Comparison of ENCODE assay signal across 9 mouse cellular contexts in the genomic region with DNA sequence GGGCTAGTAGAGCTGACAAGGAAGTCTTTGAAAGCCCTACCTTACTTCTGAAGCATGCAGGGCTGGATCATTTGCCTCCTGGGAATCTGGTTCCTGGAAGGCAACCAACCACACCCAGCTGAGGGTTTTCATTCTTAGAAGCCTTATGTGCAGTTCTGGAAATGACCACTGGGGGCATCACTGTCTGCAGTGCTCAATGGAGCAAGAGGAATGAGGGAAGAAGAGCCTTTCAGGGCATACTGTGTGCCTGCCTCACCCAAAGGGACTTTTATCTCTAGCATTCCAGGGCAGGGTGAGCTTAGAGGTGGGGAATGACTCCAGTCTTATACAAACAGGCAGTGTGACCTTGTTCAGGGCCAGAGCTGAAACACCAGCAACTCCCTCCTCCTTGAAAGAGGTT. TPM values are rescaled to one million over a fixed set of nuclear protein-coding genes. Genes with fewer than 3 reads are reported as not detected.
DNase-seq lines count a peak whose midpoint lies in the region; ATAC-seq and TF ChIP-seq lines count a peak whose summit lies in the region.
"Had no signal": no experiment of that assay in that cellular context is flagged by ENCODE, and none has a peak within 500 bp of the region (broad histone marks: within the 10 kb centered on the region; RNA-seq: fewer than 3 reads in every experiment).

No protein-coding gene starts in this region.

- no peak overlapping the region for H3K27ac ChIP-seq in heart, adult 2 months
- H3K27ac ChIP-seq in heart, embryonic 10.5 days = no peak overlapping the region
- no peak overlapping the region for H3K27ac ChIP-seq in MEL (ENCODE audit: control insufficient read depth, low read depth, low read length)
- H3K27ac ChIP-seq in cerebellum, adult 2 months (ENCODE audit: insufficient read depth, low read length) = no peak overlapping the region
- H3K27ac ChIP-seq in stomach, embryonic 15.5 days = no peak overlapping the region
- H3K27ac ChIP-seq: macrophage had no signal

- peak; percentile 89 for TF ChIP-seq CTCF in heart, adult 2 months (IDR thresholded peaks at IDR 0.05)
- TF ChIP-seq CTCF in MEL (IDR thresholded peaks at IDR 0.05 in 2 of 3, conservative IDR thresholded peaks at IDR 0.05 in 1 of 3; ENCODE audit: control insufficient read depth in 1 of 3, insufficient read depth in 1 of 3, low read depth in 2 of 3, low read length in 3 of 3, poor library complexity in 1 of 3, severe bottlenecking in 1 of 3) = peak; percentile 51 to 93 (median 67); a peak in 5 of 6 replicates
- peak; percentile 78 for TF ChIP-seq CTCF in cerebellum, adult 2 months (IDR thresholded peaks at IDR 0.05; ENCODE audit: borderline replicate concordance, insufficient read depth, low read depth, low read length)

- no peak for TF ChIP-seq EP300 in heart, adult 2 months (IDR thresholded peaks at IDR 0.05; ENCODE audit: insufficient read depth, low read depth, low read length)
- no peak for TF ChIP-seq EP300 in MEL (IDR thresholded peaks at IDR 0.05; ENCODE audit: low read depth in 1 of 2, low read length in 2 of 2)

- no peak overlapping the region for H3K4me2 ChIP-seq in stomach, embryonic 15.5 days

- intact Hi-C loops in heart, adult 2 months (cut with DNase I) = no loop called here

- no peaks in the 10 kb centered on the region for H3K9me3 ChIP-seq in heart, embryonic 10.5 days
- no peaks in the 10 kb centered on the region for H3K9me3 ChIP-seq in MEL (replicated peaks; ENCODE audit: insufficient read depth, low read length)
- H3K9me3 ChIP-seq in stomach, embryonic 15.5 days = no peaks in the 10 kb centered on the region

- no peaks in the 10 kb centered on the region; the same call in 1 of the 2 replicates for H3K27me3 ChIP-seq in heart, adult 2 months (ENCODE audit: control insufficient read depth, insufficient read depth, low read length)
- H3K27me3 ChIP-seq in heart, embryonic 10.5 days (ENCODE audit: insufficient read depth, poor library complexity, severe bottlenecking) = 0 out of 2 replicates have a peak, but pooled peaks cover 4% of the 10 kb centered on the region
- peaks cover 2 to 4% of the 10 kb centered on the region in 2 experiments; a peak in 2 of 4 replicates for H3K27me3 ChIP-seq in MEL (ENCODE audit: control insufficient read depth in 1 of 2, insufficient read depth in 2 of 2, low read length in 2 of 2)
- no peaks in the 10 kb centered on the region for H3K27me3 ChIP-seq in cerebellum, adult 2 months (ENCODE audit: control insufficient read depth, insufficient read depth, low read length)
- H3K27me3 ChIP-seq in stomach, embryonic 15.5 days (replicated peaks) = no peaks in the 10 kb centered on the region

- no peak for TF ChIP-seq POLR2A in heart, adult 2 months (IDR thresholded peaks at IDR 0.05; ENCODE audit: insufficient read depth, low read depth, low read length)
- TF ChIP-seq POLR2A in MEL (IDR thresholded peaks at IDR 0.05; ENCODE audit: control insufficient read depth in 1 of 2, insufficient read depth in 1 of 2, low read depth in 1 of 2, low read length in 2 of 2, poor library complexity in 1 of 2) = no peak
- no peak for TF ChIP-seq POLR2A in cerebellum, adult 2 months (IDR thresholded peaks at IDR 0.05; ENCODE audit: borderline replicate concordance, insufficient read depth, low read length)

- peak; percentile 48 to 66 for DNase-seq in heart, adult 2 months
- DNase-seq in heart, embryonic 10.5 days (ENCODE audit: low spot score) = no peak
- DNase-seq in MEL (ENCODE audit: low read depth, low spot score) = peak; percentile 59
- DNase-seq in cerebellum, adult 2 months = peak; percentile 31 to 59
- peak; percentile 21 for DNase-seq in gastrocnemius, postnatal 25 days
- DNase-seq in layer of hippocampus, adult 9-11 months = peak; percentile 28

- H3K9ac ChIP-seq in heart, adult 2 months (ENCODE audit: low read depth, low read length) = no peak overlapping the region
- no peak overlapping the region for H3K9ac ChIP-seq in MEL (ENCODE audit: control insufficient read depth, low read depth, low read length, poor library complexity, severe bottlenecking)
- H3K9ac ChIP-seq in stomach, embryonic 15.5 days = no peak overlapping the region

- ATAC-seq in megakaryocyte-erythroid progenitor cell, adult 5-6 weeks (replicated peaks; ENCODE audit: low FRiP score, low TSS enrichment, poor library complexity, severe bottlenecking) = peak; percentile 34; the same call in 1 of the 2 replicates
- peak; percentile 63; the same call in 1 of the 2 replicates for ATAC-seq in stomach, embryonic 15.5 days (ENCODE audit: insufficient read depth, low FRiP score, low read depth)

- H3K79me2 ChIP-seq in heart, adult 2 months (replicated peaks; ENCODE audit: control insufficient read depth, insufficient read depth, low read length) = no peaks in the 10 kb centered on the region
- no peaks in the 10 kb centered on the region for H3K79me2 ChIP-seq in MEL (ENCODE audit: control insufficient read depth, insufficient read depth, low read length, poor library complexity)

- H3K4me1 ChIP-seq in heart, adult 2 months (ENCODE audit: control insufficient read depth, insufficient read depth, low read length) = no peaks in the 10 kb centered on the region; the same call in 1 of the 2 replicates
- H3K4me1 ChIP-seq in heart, embryonic 10.5 days = no peaks in the 10 kb centered on the region
- no peaks in the 10 kb centered on the region for H3K4me1 ChIP-seq in MEL (ENCODE audit: control insufficient read depth in 1 of 2, insufficient read depth in 2 of 2, low read length in 2 of 2)
- H3K4me1 ChIP-seq in cerebellum, adult 2 months (ENCODE audit: control insufficient read depth, insufficient read depth, low read length) = no peaks in the 10 kb centered on the region
- no peaks in the 10 kb centered on the region for H3K4me1 ChIP-seq in stomach, embryonic 15.5 days

- peak; percentile 35 for TF ChIP-seq RAD21 in MEL (IDR thresholded peaks at IDR 0.05; ENCODE audit: low read depth, low read length)

- H3K36me3 ChIP-seq in heart, adult 2 months (ENCODE audit: control insufficient read depth, insufficient read depth, low read length) = no peaks in the 10 kb centered on the region
- no peaks in the 10 kb centered on the region for H3K36me3 ChIP-seq in heart, embryonic 10.5 days
- H3K36me3 ChIP-seq in MEL (ENCODE audit: control insufficient read depth in 1 of 2, insufficient read depth in 2 of 2, low read length in 2 of 2) = no peaks in the 10 kb centered on the region
- H3K36me3 ChIP-seq in stomach, embryonic 15.5 days = no peaks in the 10 kb centered on the region

- H3K4me3 ChIP-seq in heart, adult 2 months = no peak overlapping the region
- H3K4me3 ChIP-seq in heart, embryonic 10.5 days = no peak overlapping the region
- no peak overlapping the region for H3K4me3 ChIP-seq in MEL (ENCODE audit: control insufficient read depth in 1 of 2, insufficient read depth in 1 of 2, low read depth in 2 of 2, low read length in 2 of 2)
- H3K4me3 ChIP-seq in cerebellum, adult 2 months (replicated peaks; ENCODE audit: insufficient read depth, low read depth, low read length) = no peak overlapping the region
- no peak overlapping the region for H3K4me3 ChIP-seq in stomach, embryonic 15.5 days (replicated peaks)

RNA-seq across cellular contexts. Expression of gene Obp2a, which starts 5.2 kb away (rescaled TPM):
- total RNA-seq in heart, adult 2 months (2021) = not detected
- polyA plus RNA-seq in heart, adult 2 months (2012; rRNA removed) = not detected in 2 replicates
- not detected in 2 replicates for polyA plus RNA-seq in heart, embryonic 10.5 days (2016; fragmentation: Nextera tagmentation; extraction: Ambion mirVana)
- total RNA-seq in MEL (2012; rRNA removed) = not detected in 2 replicates
- polyA plus RNA-seq in MEL (2012; ENCODE audit: insufficient read depth in 1 of 2, insufficient read length in 2 of 2, low read depth in 1 of 2, low replicate concordance in 2 of 2, missing spikeins in 1 of 2) = not detected
- polyA plus RNA-seq in cerebellum, adult 2 months (2012; rRNA removed) = not detected in 2 replicates
- total RNA-seq in gastrocnemius, postnatal 25 days (2021) = not detected
- total RNA-seq in megakaryocyte-erythroid progenitor cell, adult 5-6 weeks (2014; fragmentation: Nextera tagmentation) = not detected in 2 replicates
- total RNA-seq in megakaryocyte-erythroid progenitor cell, adult 5-6 weeks (2017) = not detected in 2 replicates
- polyA plus RNA-seq in stomach, embryonic 15.5 days (2015; fragmentation: Nextera tagmentation; extraction: Ambion mirVana) = not detected in 2 replicates
- polyA plus RNA-seq: macrophage had no signal

RNA-seq across cellular contexts. Expression of gene Bmyc, which starts 11.9 kb away (rescaled TPM):
- total RNA-seq in heart, adult 2 months (2021) = 10 to 100 TPM; 12.7 to 14.8 TPM
- polyA plus RNA-seq in heart, adult 2 months (2012; rRNA removed) = 11.9 and 21.2 TPM in 2 replicates
- polyA plus RNA-seq in heart, embryonic 10.5 days (2016; fragmentation: Nextera tagmentation; extraction: Ambion mirVana) = 53.4 and 65.8 TPM in 2 replicates
- total RNA-seq in MEL (2012; rRNA removed) = not detected in 2 replicates
- not detected for polyA plus RNA-seq in MEL (2012; ENCODE audit: insufficient read depth in 1 of 2, insufficient read length in 2 of 2, low read depth in 1 of 2, low replicate concordance in 2 of 2, missing spikeins in 1 of 2)
- 99.5 and 101 TPM in 2 replicates for polyA plus RNA-seq in cerebellum, adult 2 months (2012; rRNA removed)
- 10 to 100 TPM in 1 of 2 experiments, 1 to 10 TPM in 1; 8.4 to 11.2 TPM for total RNA-seq in gastrocnemius, postnatal 25 days (2021)
- 2.8 and 7.9 TPM in 2 replicates for total RNA-seq in megakaryocyte-erythroid progenitor cell, adult 5-6 weeks (2014; fragmentation: Nextera tagmentation)
- total RNA-seq in megakaryocyte-erythroid progenitor cell, adult 5-6 weeks (2017) = 2.4 and 2.5 TPM in 2 replicates
- 79.4 and 83.4 TPM in 2 replicates for polyA plus RNA-seq in stomach, embryonic 15.5 days (2015; fragmentation: Nextera tagmentation; extraction: Ambion mirVana)

RNA-seq across cellular contexts. Expression of gene Lcn10, which starts 12.1 kb away (rescaled TPM):
- not detected for total RNA-seq in heart, adult 2 months (2021)
- not detected in 2 replicates for polyA plus RNA-seq in heart, adult 2 months (2012; rRNA removed)
- polyA plus RNA-seq in heart, embryonic 10.5 days (2016; fragmentation: Nextera tagmentation; extraction: Ambion mirVana) = not detected in 2 replicates
- total RNA-seq in MEL (2012; rRNA removed) = not detected in 2 replicates
- polyA plus RNA-seq in MEL (2012; ENCODE audit: insufficient read depth in 1 of 2, insufficient read length in 2 of 2, low read depth in 1 of 2, low replicate concordance in 2 of 2, missing spikeins in 1 of 2) = not detected
- polyA plus RNA-seq in cerebellum, adult 2 months (2012; rRNA removed) = not detected in 2 replicates
- not detected for total RNA-seq in gastrocnemius, postnatal 25 days (2021)
- total RNA-seq in megakaryocyte-erythroid progenitor cell, adult 5-6 weeks (2014; fragmentation: Nextera tagmentation) = not detected in 2 replicates
- not detected in 2 replicates for total RNA-seq in megakaryocyte-erythroid progenitor cell, adult 5-6 weeks (2017)
- polyA plus RNA-seq in stomach, embryonic 15.5 days (2015; fragmentation: Nextera tagmentation; extraction: Ambion mirVana) = not detected in 2 replicates
- polyA plus RNA-seq: macrophage had no signal

RNA-seq across cellular contexts. Expression of gene Lcn6, which starts 18.0 kb away (rescaled TPM):
- not detected for total RNA-seq in heart, adult 2 months (2021)
- not detected in 2 replicates for polyA plus RNA-seq in heart, adult 2 months (2012; rRNA removed)
- polyA plus RNA-seq in heart, embryonic 10.5 days (2016; fragmentation: Nextera tagmentation; extraction: Ambion mirVana) = not detected in 2 replicates
- not detected in 2 replicates for total RNA-seq in MEL (2012; rRNA removed)
- not detected for polyA plus RNA-seq in MEL (2012; ENCODE audit: insufficient read depth in 1 of 2, insufficient read length in 2 of 2, low read depth in 1 of 2, low replicate concordance in 2 of 2, missing spikeins in 1 of 2)
- polyA plus RNA-seq in cerebellum, adult 2 months (2012; rRNA removed) = not detected in 2 replicates
- total RNA-seq in gastrocnemius, postnatal 25 days (2021) = not detected
- total RNA-seq in megakaryocyte-erythroid progenitor cell, adult 5-6 weeks (2014; fragmentation: Nextera tagmentation) = not detected in 2 replicates
- total RNA-seq in megakaryocyte-erythroid progenitor cell, adult 5-6 weeks (2017) = not detected in 2 replicates
- not detected in 2 replicates for polyA plus RNA-seq in stomach, embryonic 15.5 days (2015; fragmentation: Nextera tagmentation; extraction: Ambion mirVana)
- polyA plus RNA-seq: macrophage had no signal

RNA-seq across cellular contexts. Expression of gene Lcn5, which starts 36.9 kb away (rescaled TPM):
- not detected for total RNA-seq in heart, adult 2 months (2021)
- not detected in 2 replicates for polyA plus RNA-seq in heart, adult 2 months (2012; rRNA removed)
- polyA plus RNA-seq in heart, embryonic 10.5 days (2016; fragmentation: Nextera tagmentation; extraction: Ambion mirVana) = not detected in 2 replicates
- not detected in 2 replicates for total RNA-seq in MEL (2012; rRNA removed)
- not detected for polyA plus RNA-seq in MEL (2012; ENCODE audit: insufficient read depth in 1 of 2, insufficient read length in 2 of 2, low read depth in 1 of 2, low replicate concordance in 2 of 2, missing spikeins in 1 of 2)
- polyA plus RNA-seq in cerebellum, adult 2 months (2012; rRNA removed) = not detected in 2 replicates
- not detected for total RNA-seq in gastrocnemius, postnatal 25 days (2021)
- not detected in 2 replicates for total RNA-seq in megakaryocyte-erythroid progenitor cell, adult 5-6 weeks (2014; fragmentation: Nextera tagmentation)
- total RNA-seq in megakaryocyte-erythroid progenitor cell, adult 5-6 weeks (2017) = not detected in 2 replicates
- not detected in 2 replicates for polyA plus RNA-seq in stomach, embryonic 15.5 days (2015; fragmentation: Nextera tagmentation; extraction: Ambion mirVana)
- polyA plus RNA-seq: macrophage had no signal

Comparison
In these comparisons a context has a peak if more than half of its experiments do, and no peak if none do; other contexts are left out.
1. RNA of gene Bmyc, which starts 11.9 kb away (polyA plus RNA-seq): 99.5 to 101 TPM in cerebellum, adult 2 months, 79.4 to 83.4 TPM in stomach, embryonic 15.5 days, 53.4 to 65.8 TPM in heart, embryonic 10.5 days and 11.9 to 21.2 TPM in heart, adult 2 months; not detected in MEL; every median in the first group is over 10 times any median in the second.
2. Peak in every context shown above with its lines, with median percentiles within 50 percentile points of each other: CTCF ChIP-seq.